Mouse (Mus musculus) megakaryocyte, embryonic 14.5 days (primary cell): ENCODE measurements around the gene Dgki.

Experiments used
- FLI1 ChIP-seq: IDR thresholded peaks from 2 replicates; pipeline ENCODE4 v1.6.1; 2012; ENCODE audit warnings: low read length, inconsistent platforms, mixed read lengths
- GATA1 ChIP-seq: IDR thresholded peaks from 3 replicates; pipeline ENCODE4 v1.6.1; 2012; ENCODE audit warnings: mixed read lengths, low read length, inconsistent platforms, borderline replicate concordance

GRCm38 (mm10) chr6:37240140-37240539, 59.8 kb downstream of the Dgki start:
- TF ChIP-seq GATA1 (no peak), FLI1 (no peak)
